Mouse (Mus musculus) adrenal gland, adult (tissue): ENCODE measurements around the gene Lcn11.
"Not testable (repeated sequence)": the region's sequence is repeated elsewhere in the genome, so short reads cannot be mapped to it uniquely, and the experiment has no call there.

Source experiments
- DNase-seq, 2 experiments: peaks; one replicate each; pipeline ENCODE4 v3.0.0; 2022 to 2023; ENCODE audit warnings: low spot score in 1 of 2; ENCODE audit not compliant: inconsistent age in 2 of 2

The Lcn11 gene

DNA sequence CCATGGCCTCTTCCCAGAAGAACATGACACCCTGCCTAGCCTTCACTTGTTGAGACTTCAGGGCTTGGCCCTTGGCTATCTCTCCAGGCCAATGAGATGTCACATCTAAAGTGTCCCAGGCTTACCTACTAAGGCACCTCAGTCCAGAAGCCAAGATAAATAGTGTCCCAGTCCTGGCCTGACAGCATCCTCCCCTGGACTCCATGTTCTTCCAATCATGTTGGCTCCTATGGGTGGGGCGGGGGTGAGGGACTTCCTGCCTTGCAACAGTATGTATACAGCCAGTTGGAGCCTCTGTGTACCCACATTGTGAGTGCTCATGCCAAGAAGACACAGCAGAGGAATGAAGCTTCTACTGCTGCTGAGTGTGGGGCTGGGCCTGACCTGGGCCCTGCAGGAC lies at the start of gene Lcn11:
TSS of gene Lcn11 (plus strand) at position 301 of the 400 bp plus-strand sequence.
- no peak for DNase-seq

DNA sequence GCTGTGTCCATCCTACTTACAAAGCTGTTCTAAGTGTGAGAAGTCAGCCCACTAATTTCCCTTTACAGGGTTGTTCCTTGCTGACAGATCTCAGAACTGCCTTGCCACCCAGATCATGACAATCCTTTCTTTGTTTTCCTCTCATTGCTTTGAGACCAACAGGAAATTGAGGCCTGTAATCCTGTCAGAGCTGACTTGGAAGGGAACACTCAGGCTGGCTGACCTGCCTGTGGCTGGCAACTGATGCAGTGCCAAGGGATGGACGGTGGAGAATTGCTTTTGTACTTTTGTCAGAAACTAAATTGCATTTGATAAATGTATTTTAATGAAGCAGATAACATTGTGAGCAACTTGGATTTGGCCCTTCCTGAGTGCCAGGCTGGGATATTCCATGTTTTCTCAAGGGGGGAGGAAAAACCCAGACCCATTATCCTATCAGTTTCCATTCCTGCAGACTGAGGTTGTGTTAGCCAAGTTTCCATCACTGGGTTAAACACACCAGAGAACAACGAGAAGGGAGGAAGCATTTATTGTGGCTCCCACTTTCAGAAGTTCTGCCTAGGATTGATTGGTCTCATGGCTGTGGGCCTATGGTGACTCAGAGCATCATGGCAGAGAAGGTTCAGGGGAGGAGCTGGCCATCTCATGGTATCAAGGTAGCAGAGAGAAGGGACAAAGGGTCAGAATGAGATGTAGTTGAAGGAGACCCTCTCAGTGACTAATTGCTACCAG lies 43.5 kb upstream of the Lcn11 start:
- peak in 1 of 2 experiments; percentile 16 for DNase-seq

DNA sequence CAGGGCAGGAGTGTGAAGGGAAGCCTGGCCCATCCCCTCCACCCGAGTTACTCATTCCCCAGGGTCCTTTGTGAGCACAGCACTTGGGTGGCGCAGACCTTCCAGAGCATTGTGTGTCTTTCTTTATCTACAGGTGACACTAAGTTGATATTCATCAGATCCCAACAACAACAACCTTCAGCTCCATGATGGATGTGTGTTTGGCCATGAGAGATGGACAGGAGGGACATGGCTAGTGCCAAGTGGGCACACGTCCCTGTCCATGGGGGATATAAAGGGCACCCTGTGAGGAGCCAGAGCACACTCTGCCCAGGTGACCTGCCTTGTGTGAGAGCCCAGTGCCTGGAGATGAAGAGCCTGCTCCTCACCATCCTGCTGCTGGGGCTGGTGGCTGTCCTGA lies 40.1 kb upstream of the Lcn11 start, which contains the start of gene Obp2b:
TSS of gene Obp2b (plus strand) at position 301 of the 400 bp plus-strand sequence.
- not testable (repeated sequence) for DNase-seq

DNA sequence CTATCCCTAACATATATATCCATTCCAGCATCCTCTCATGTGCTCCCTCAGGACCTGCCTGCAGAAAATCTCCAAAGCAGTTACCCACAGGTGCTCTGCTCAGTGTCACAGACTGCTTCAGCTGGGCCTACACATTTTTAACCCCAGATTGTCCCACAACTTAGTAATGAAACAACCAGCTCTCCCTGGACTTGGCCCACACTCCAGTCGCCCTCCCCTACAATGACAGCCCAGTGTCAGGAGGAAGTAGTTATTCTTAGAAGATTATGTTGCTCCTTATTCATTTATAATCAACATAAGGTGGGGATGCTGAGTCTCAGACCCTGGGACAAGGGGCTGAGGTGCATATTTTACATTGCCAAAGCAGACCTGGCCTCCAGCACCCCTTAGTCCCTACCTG lies 35.1 kb upstream of the Lcn11 start:
- no peak for DNase-seq

DNA sequence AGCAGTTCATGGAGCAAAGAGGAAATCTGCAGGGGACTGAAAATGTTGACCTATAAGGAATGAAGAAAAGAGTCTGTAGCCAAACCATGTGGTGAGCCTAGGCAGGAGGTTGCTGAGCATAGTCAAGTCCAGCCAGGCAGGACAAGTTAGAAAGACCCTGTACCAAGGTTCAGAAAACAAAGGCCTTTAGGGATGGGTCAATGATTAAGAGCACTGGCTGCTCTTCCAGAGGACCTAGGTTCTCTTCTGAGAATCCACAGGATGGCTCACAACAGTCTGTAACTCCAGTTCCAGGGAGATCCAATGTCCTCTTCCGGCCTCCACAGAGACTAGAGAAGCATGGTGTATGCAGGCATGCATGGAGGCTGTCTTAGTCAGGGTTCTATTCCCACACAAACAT lies 22.6 kb upstream of the Lcn11 start:
- no peak for DNase-seq

DNA sequence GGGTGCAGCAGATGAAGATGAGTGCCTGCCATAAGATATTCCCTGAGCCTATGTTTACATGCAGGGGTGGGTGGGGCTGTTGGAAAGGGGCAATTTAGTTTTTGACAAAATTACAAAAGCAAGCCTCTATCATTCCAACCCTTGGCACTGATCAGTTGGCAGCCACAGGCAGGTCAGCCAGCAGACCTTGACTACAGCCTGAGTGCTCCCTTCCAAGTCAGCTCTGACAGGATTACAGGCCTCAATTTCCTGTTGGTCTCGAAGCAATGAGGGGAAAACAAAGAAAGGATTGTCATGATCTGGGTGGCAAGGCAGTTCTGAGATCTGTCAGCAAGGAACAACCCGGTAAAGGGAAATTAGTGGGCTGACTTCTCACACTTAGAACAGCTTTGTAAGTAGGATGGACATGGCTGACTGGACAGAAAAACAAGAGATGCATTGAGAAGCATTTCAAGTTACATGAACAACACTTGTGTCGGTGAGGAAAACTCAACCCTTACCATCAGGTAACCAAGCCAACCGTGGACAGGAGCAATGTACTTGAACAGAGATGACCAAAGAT lies 18.7 kb upstream of the Lcn11 start:
- no peak for DNase-seq

DNA sequence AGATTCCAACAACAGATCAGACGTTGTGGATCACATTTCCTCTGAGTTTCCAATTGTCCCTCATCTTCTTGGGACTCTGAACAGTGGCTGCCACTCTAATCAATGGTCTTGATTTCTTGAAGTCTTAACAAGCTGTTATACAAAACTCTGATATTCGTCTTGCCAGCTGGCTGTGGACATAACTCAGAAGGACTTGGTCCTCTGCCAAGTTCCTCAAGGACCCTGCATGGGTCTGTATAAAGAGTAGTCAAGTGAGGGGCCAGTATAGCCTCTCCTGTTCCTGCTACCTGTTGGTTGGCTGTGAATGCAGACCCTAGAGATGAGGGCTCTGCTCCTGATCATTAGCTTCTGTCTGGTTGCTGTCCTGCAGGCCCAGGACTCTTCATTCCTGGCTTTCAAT lies 11.5 kb upstream of the Lcn11 start, which contains the start of gene Lcn3:
TSS of gene Lcn3 (plus strand) at position 301 of the 400 bp plus-strand sequence.
- peak in 1 of 2 experiments; percentile 13 for DNase-seq

DNA sequence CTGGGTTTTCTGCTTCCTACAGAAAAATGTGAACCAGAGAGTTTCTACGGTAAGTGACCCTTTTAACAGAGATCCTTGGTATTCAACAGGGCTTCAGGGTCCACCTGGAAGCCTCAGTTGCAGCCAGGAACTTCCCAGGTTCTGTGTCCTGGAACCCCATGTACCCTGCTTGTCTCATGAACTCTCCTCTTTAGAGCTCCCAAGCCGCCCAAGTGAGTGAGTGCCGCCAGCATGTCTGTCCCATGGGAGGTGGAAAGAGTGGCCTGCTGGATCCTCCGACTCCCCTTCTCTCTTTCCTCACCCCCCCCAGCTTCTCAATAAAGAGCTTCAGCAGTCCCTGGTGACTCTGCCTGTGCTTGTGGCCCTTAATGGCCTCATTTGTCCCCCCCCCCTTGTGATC lies 9.1 kb upstream of the Lcn11 start:
- no peak for DNase-seq

DNA sequence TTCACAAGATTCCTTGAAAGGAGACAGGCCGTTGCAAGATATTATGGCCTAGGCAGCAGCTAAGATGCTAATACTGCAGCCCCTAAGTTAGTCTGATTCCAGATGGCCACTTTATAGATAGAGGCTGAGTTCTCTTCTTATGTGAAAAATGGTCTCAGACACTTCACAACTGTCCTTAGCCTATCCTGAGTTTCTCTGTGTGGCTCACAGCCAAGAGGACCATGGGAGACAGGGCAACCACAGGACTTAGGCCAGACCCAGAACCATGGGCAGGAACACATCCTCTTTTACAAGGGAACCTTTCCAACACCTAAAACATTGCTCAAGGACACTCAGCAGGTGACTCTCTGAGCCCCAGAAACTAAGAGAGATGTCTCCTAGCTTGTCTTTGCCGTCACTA lies 3.3 kb upstream of the Lcn11 start:
- DNase-seq: peak in 1 of 2 experiments; percentile 55

DNA sequence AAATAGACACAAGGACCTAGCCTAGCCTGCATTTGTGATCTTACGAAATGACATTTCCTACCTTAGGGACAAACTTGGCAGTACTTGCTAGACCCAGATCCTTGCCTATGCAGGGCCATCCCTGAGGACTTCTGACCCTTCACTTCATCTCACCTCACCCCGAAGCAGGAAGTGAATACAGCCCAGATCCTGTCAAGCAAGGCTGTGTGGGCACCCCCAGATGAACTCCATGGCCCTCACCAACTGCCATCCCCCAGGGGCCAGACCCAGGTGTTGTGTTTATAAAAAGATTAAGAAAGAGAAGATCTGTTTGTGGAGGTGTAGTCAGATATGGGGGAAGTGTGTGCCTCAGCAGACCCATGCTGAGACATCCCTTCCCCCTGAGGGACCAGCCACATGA lies 2.2 kb upstream of the Lcn11 start:
- no peak for DNase-seq

DNA sequence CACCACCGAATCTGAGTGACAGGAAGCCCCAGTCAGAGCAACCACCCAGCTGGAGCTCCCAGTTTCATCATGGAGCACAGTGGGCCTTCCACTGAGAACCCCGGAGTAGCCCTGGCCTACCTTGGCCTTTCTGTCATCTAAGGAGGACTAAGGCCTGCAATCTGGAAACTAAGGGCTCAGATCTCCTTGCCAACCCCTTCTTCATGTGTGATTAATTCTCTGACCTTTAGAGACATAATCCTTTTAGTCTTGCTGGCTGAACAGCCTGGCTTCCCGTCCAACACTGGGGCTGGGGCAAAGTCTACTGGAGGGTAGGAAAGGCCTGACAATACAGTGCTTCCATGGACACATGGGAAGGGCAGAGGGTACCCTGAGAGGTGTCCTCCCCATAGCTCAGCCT lies 826 bp upstream of the Lcn11 start:
- DNase-seq: peak; percentile 45 to 78

DNA sequence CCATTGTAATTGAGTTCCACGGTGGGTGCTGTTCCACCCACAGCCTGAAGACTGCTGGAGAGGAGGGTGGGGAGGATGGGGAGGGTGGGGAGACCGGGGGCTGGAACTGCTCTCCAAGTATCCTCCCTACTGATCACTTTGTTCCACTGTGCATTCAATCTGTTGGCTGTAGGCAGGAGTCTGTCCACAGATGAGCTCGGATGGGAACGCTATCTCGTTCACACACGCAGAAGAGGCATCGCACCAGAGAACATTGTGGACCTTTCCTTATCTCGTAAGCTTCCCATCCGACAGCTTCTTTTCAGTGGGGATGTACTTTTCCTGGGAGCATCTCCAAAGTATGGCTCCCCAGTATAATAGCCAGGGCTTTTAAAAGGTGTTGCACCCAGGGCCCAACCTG lies 2.3 kb downstream of the Lcn11 start:
- no peak for DNase-seq

DNA sequence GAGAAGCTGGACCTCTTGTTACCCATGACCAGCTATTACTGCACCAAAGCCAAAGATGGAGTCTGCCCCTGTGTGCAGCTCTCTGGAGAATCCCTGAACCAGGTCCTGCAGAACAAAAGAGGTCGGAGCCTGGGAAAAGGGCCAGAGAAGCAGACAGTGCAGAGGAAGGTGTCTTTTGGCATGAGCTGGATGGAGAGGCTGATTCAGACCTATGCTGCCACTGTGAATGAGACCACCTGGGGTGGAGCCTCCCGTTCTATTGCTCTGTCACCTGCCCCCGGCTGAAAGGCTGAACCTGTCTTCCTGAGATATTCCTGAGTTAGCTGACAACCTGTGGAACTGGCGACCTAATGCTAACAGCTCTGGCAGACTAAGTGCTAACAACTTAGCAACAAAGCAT lies 4.1 kb downstream of the Lcn11 start:
- DNase-seq: no peak

DNA sequence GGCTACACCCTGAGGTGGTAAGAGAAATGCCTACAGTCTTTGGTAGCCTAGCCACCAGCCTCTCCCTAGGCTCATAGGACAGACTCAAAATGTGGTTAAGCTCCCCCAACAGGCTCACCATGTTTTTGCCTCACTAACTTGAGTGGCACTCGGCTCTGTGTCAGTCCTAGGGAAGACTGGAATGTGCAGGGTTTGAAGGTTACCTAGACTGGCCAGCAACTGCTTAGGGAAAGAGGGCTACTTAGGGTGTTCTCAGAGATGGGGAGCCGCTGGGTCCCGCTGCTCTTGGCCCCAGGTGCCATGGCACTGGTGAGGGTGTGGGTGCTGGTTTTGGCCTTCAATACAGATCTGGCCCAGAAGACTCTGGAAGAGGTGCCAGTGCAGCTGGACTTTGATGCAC lies 5.1 kb downstream of the Lcn11 start, which contains the start of gene Gm13539:
TSS of gene Gm13539 (plus strand) at position 301 of the 400 bp plus-strand sequence.
- no peak for DNase-seq

DNA sequence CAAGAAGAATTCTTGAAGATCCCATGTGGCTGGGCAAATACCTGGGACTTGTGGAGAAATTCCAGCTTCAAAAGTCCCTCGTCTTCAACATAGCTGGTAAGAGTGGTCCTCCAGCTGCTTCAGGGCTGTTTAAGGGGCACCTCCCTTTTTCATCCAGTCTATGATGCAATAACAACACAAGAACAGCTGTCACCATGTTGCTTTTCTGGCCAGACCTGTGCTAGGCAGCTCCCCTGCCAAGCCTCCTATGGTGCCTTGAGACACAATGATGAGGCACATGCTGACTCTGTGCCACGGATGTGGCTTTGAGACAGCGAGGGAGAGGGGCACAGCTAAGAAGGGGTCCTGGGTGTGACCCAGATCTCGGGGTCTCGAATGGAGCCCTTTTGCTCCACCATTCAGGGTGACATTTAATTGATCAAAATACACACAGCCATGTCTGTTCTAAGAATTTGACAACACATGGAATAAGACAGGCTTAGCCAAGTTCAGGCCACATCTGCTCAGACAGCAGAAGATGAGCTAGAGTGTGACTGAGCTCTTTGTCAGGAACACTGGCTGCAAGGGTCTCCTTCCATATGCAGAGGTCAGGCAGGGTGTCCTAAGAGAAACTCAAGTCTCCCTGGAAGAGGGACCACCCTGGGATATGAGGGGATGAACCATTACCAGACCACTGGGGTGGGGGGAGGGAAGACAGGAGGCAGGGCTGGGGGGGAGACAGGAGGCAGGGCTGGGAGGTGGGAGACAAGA lies 8.9 kb downstream of the Lcn11 start:
- DNase-seq: no peak

DNA sequence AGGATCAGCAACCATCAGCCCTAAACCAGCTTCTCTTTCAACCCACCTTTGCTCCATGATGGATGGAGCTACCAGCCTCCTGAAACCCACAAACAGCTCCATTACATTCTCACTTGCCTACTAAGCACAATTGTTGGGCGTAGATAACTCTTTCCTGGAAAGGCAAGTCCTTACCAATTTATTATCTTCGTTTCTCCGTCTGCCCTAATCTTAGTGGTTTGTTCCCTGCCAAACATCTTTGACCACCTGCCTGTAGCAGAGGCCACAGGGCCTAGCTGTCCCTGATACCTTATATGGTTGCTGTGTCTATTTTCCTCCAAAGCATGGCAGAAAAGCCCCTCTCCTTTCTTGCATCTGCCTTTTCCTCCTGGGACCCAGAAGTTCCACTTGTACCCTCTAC lies 12.3 kb downstream of the Lcn11 start:
- no peak for DNase-seq

DNA sequence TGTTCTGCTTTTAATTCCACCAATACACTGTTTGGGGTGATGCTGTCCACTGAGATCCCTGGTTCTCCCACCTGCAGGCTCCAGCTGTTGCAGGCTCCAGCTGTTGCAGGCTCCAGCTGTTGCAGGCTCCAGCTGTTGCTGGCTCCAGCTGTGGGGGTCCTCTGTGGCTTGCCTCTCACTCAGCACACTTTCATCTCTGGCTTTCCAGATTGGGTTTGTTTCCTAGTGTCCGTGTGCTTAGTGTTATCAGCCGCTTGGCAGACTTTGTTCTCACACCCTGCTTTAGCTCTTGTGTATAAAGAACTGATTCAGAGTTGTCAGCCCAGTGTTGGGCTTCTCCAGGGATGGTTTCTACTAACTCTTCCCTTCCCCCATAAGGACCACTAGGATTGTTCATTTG lies 20.8 kb downstream of the Lcn11 start:
- no peak for DNase-seq

DNA sequence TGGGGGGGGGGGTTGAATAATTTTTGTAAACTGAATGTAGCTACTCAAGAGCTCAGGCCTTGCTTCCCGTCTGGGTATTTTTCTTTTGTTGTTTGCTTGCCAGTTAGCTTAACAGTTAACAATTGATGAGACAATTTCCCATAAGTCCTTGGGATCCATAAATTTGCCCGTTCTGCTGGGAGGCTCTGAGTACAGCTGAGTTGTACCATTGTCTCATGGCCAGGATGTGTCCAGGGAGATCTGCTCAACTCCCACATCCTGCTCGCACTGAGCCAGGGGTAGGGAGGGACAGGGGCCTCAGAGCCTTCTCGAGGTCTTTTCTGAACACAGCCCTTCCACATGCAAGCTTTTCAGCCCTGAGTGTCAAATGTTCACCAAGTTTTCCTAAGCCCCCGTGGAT lies 21.2 kb downstream of the Lcn11 start:
- DNase-seq: no peak

DNA sequence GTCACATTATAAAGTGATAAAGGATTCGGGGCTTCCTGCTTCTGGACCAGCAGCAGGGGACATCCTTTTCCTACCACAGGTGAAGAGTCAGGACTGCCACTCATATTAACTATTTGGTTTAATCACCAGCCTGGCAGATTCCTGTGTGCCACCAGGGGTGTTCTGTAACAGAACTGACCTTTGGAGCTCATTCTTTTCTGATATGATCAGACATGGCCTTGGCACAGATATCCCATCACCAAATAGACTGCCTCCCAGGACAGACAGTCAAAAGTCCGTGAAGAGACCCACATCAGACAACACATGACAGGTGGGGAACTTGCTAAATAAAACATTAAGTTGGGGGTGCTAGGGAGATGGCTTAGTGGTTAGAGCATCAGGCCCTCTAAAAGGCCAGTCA lies 34.9 kb downstream of the Lcn11 start:
- DNase-seq: peak; percentile 45 to 78

DNA sequence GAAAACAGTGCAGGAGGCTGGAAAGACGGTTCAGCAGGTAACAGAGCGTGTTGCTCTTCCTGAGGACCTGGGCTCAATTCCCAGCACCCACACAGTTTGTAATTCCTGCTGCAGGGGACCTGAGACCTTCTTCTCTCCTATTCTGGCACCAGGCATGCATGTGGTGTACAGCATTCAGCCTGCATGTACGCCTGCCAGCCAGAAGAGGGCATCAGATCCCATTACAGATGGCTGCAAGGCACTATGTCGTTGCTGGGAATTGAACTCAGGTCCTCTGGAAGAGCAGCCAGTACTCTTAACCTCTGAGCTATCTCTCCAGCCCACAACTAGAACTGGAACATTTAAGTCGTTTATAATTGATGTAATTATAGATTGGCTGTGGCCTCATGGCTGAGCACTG lies 36.5 kb downstream of the Lcn11 start:
- DNase-seq: no peak

DNA sequence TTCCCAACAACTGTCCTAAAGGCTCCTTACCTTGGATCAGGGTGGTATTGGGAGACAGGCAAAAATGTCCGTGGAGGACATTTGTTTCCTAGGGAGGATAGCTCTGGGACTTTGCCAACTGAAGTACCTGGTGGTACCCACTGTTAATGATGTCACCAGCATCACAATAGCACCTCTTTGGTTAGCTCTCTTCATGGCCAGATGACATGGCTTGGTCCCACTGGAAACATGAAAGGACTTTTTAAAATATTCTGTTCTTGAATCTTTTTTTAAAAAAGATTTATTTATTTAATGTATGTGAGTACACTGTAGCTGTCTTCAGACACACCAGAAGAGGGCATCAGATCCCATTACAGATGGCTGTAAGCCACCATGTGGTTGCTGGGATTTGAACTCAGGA lies 38.9 kb downstream of the Lcn11 start, which contains the start of gene Glt6d1:
TSS of gene Glt6d1 (minus strand) at position 101 of the 400 bp plus-strand sequence.
- DNase-seq: not testable (repeated sequence)

DNA sequence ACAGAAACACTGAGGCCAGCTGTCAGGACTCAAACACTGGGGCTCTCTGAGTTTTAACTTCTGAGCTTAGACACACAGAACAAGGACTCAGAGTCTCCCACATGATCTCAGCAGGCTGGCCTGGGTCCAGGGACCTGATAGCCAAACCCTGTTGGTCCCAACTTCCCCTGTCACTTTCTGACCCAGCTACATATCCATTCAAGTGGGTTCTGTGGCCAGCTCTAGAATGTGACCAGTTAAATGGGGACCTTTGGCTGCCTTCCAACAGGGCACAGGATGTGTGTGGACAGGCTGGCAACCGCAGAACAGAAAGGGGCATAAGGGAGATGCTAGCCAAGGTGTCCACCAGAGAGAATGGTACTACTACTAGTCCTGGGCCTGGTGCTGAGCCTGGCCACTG lies 46.0 kb downstream of the Lcn11 start, which contains the start of gene Lcn9:
TSS of gene Lcn9 (plus strand) at position 348 of the 400 bp plus-strand sequence.
- DNase-seq: peak; percentile 15 to 38
